Mouse (Mus musculus) liver, embryonic 16.5 days (tissue): ENCODE data around the gene 1700042G07Rik. TPM values are rescaled to one million over a fixed set of nuclear protein-coding genes. Genes with fewer than 3 reads are reported as not detected.

Source experiments
- ATAC-seq: fragments of 200-750 bp; cut with Nextera tagmentation; 2 replicates; pipeline ENCODE4 v1.8.0; 2017; ENCODE audit warnings: low read depth, mild to moderate bottlenecking, moderate number of reproducible peaks, moderate library complexity
- H3K27ac ChIP-seq: fragments of 300-500 bp; sonication (generic); 2 replicates; pipeline ENCODE4 v1.5.1; 2014; ENCODE audit warnings: mild to moderate bottlenecking, low read length
- H3K27me3 ChIP-seq: fragments of 300-500 bp; sonication (generic); 2 replicates; pipeline ENCODE4 v1.6.1; 2014; ENCODE audit warnings: low read depth, low read length, mixed read lengths; ENCODE audit not compliant: control insufficient read depth, insufficient read depth
- H3K36me3 ChIP-seq: fragments of 300-500 bp; sonication (generic); 2 replicates; pipeline ENCODE4 v1.6.1; 2014; ENCODE audit warnings: mild to moderate bottlenecking; ENCODE audit not compliant: control insufficient read depth, insufficient read depth
- H3K4me1 ChIP-seq: fragments of 300-500 bp; sonication (generic); 2 replicates; pipeline ENCODE4 v1.6.1; 2014; ENCODE audit warnings: low read depth, low read length, mixed read lengths; ENCODE audit not compliant: control insufficient read depth
- H3K4me2 ChIP-seq: fragments of 300-500 bp; sonication (generic); 2 replicates; pipeline ENCODE4 v1.6.1; 2014; ENCODE audit warnings: low read depth, low read length, mixed read lengths
- H3K4me3 ChIP-seq: fragments of 300-500 bp; sonication (generic); 2 replicates; pipeline ENCODE4 v1.5.1; 2014; ENCODE audit warnings: low read depth, mild to moderate bottlenecking, low read length
- H3K9ac ChIP-seq: fragments of 300-500 bp; sonication (generic); 2 replicates; pipeline ENCODE4 v1.6.1; 2014; ENCODE audit warnings: low read depth, low read length
- H3K9me3 ChIP-seq: fragments of 300-500 bp; sonication (generic); replicated peaks from 2 replicates; pipeline ENCODE4 v1.6.1; 2016; ENCODE audit warnings: low read length; ENCODE audit not compliant: control insufficient read depth
- WGBS: fragments of 180-500 bp; shearing (Covaris S2); extraction: QIAGEN DNeasy Blood & Tissue Kit; methylation state at CpG from one replicate; pipeline ENCODE4 v1.1.7; 2014; ENCODE audit not compliant: insufficient replicate concordance; 5-methylcytosine and 5-hydroxymethylcytosine counted together
- polyA plus RNA-seq: library from polyadenylated mRNA; unstranded; fragments of >200 nt; fragmentation: Nextera tagmentation; extraction: Ambion mirVana; gene quantifications from 2 replicates; pipeline ENCODE4 v1.2.1, GENCODE M21; 2015

The 1700042G07Rik gene
- polyA plus RNA-seq, result not detected in 2 replicates

DNA sequence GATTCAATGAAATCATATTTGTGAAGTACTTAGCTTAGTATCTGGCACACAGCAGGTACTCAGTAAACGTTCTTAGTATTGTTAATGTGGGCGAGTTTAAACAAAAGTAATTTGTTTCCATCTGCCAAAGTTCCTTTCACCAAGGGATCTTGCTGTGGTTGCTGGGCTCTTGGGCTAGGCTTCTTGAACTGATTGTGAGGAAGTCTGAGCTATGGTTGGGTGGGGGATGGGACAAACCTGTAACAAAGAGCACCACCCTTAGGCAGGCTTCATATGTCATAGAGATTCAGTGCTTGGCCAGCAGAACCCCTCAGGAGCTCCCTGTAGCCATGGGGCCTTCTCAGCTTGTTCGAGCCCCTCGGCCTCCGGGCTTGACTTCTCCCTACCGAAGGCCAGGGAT lies at the start of gene 1700042G07Rik, which contains the start of gene Gm49337:
Gene 1700042G07Rik, plus strand, starts transcription at position 301 of the 400 bp plus-strand sequence.
Gene Gm49337, plus strand, starts transcription at position 313 of the 400 bp plus-strand sequence.
- no peak for ATAC-seq
- H3K4me1 ChIP-seq, result peaks cover 22% of the 10 kb centered on the region
- H3K4me3 ChIP-seq, result no peak within 1 kb of the TSS
- no peak within 1 kb of the TSS for H3K27ac ChIP-seq
- no peak within 1 kb of the TSS for H3K9ac ChIP-seq
- no peaks in the 10 kb centered on the region for H3K9me3 ChIP-seq
- no peak within 1 kb of the TSS for H3K4me2 ChIP-seq
- 73% methylated on average over 6 of the region's 6 CpGs for WGBS
- H3K27me3 ChIP-seq, result peaks cover 6% of the 10 kb centered on the region
- no peaks in the 10 kb centered on the region for H3K36me3 ChIP-seq

DNA sequence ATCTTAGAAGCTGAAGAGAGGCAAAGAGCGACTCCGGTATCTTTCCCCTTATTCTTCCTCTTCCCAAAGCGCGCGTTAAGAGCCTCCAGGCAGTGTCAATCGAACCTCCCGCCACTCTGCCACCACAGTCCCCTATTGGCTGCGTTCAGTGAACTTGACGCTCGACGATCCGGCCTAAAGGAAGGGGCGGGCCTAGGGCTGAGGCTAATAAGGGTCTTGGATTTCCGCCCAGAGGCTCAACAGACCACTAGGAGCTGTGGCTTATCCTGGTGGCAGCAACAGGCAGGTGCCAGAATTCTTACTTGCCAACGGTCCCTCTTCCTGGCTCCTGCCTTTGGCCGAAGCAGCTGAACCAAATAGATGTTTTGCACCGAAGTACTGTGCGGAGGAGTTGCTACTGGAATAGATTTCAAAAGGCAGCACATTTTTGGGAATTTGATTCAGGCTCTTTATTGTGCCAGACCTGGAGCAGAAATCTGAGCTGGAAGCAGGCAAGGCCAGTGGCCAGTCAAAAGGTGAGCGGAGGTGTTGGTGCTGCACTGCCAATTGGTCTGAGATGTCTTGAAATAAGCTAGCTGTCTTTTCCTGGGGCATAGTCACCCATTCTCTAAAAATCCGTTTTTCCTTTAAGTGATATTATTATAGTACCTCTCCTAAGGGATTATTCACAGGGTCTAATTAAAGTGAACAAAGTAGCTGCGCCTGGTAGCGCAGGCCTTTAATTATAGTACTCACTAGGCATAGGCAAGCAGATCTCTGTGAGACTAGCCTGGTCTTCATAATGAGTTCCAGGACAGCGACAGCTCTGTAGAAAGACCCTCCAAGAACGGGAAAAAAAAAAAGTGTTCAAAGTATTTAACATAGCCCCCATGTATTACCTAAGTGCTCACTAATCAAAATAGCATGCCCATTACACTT lies 49.3 kb upstream of the 1700042G07Rik start, which contains the start of the genes Rad54l and Pomgnt1:
Gene Rad54l, minus strand, starts transcription at position 89 of the 918 bp plus-strand sequence.
Gene Pomgnt1, plus strand, starts transcription at position 239 of the 918 bp plus-strand sequence.
- Histone ChIP-seq H3K9ac (peak within 1 kb of the TSS; percentile 70), H3K27ac (peak within 1 kb of the TSS; percentile 75), H3K4me1 (peaks cover 28% of the 10 kb centered on the region), H3K4me3 (peak within 1 kb of the TSS; percentile 78), H3K4me2 (peak within 1 kb of the TSS; percentile 68), H3K9me3 (no peaks in the 10 kb centered on the region), H3K27me3 (no peaks in the 10 kb centered on the region), H3K36me3 (no peaks in the 10 kb centered on the region)
- peak; percentile 99 for ATAC-seq
- 5% methylated on average over 24 of the region's 24 CpGs for WGBS

DNA sequence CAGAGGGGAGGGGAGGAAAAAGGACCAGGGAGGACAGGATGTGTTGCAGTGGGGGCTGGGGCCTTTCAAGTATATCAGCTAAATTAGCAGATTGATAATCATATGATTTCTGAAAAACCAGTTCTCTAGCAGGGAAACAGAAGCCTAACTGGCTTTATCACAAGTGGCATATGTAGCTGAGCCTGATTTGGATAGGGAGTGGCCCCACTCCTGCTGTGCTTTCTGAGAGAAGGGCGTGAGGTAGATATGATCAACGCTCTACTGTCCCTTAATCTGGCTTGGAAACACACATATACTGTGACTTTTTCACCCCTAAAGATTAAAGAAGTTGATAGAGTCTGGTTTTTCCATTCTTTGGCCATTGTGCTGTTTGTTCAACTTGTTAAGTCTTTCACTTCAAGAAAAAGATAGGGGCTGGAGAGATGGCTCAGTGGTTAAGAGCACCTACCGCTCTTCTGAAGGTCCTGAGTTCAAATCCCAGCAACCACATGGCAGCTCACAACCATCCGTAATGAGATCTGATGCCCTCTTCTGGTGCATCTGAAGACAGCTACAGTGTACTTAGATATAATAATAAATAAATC lies 47.3 kb upstream of the 1700042G07Rik start:
- Histone ChIP-seq H3K4me3 (no peak overlapping the region), H3K9ac (no peak overlapping the region), H3K36me3 (no peaks in the 10 kb centered on the region), H3K9me3 (no peaks in the 10 kb centered on the region), H3K27ac (no peak overlapping the region), H3K4me2 (no peak overlapping the region), H3K27me3 (no peaks in the 10 kb centered on the region), H3K4me1 (peaks cover 28% of the 10 kb centered on the region)
- ATAC-seq, result 0 out of 2 replicates have a peak, but pooled peaks have one; percentile 23
- 47% methylated on average over 4 of the region's 4 CpGs for WGBS

DNA sequence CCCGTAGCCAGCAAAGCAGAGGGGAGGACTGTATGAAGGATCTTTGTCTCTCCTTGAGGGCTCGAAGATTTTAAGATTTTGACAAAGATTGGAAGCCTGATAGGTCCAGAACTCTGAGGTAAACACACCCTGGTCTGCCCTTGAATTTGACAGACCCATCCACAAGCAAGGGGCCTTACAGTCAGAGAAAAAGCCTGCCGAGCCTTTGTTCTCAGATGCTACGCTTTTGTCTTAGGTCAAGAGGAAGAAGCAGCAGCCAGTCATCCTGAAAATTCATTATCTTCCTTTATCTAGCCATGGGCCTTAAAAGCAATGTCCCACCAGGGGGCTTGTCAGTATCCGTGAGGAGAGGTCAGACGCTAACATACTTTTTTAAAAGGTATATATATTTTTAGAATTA lies 45.2 kb upstream of the 1700042G07Rik start:
- no peak for ATAC-seq
- no peak overlapping the region for H3K4me3 ChIP-seq
- no peaks in the 10 kb centered on the region for H3K36me3 ChIP-seq
- WGBS, result 78% methylated on average over 6 of the region's 6 CpGs
- no peak overlapping the region for H3K9ac ChIP-seq
- no peak overlapping the region for H3K4me2 ChIP-seq
- H3K9me3 ChIP-seq, result no peaks in the 10 kb centered on the region
- no peak overlapping the region for H3K27ac ChIP-seq
- no peaks in the 10 kb centered on the region for H3K27me3 ChIP-seq
- peaks cover 15% of the 10 kb centered on the region for H3K4me1 ChIP-seq

DNA sequence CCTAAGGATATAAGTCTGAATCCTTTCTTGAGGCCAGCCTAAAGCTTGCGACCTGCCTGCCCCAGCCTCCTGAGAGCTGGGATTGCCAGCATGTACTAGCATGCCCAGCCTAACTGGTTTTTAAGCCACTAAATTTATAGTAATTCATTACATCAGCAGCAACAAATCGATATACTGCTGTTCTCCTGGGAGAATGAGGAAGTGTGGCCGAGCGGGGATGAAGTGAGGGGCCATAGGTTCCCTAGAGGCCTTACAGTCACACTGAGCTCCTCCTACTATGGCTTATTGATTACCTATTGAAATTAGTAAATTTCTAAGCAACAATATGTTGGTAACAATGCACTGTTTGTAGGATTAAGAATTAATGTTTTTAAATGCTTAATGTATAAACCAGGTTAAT lies 40.0 kb upstream of the 1700042G07Rik start:
- no peak overlapping the region for H3K9ac ChIP-seq
- no peaks in the 10 kb centered on the region for H3K27me3 ChIP-seq
- H3K36me3 ChIP-seq, result no peaks in the 10 kb centered on the region
- H3K4me1 ChIP-seq, result no peaks in the 10 kb centered on the region; the same call in 1 of the 2 replicates
- 42% methylated on average over 4 of the region's 4 CpGs for WGBS
- H3K27ac ChIP-seq, result no peak overlapping the region
- H3K4me3 ChIP-seq, result no peak overlapping the region
- no peak for ATAC-seq
- no peaks in the 10 kb centered on the region for H3K9me3 ChIP-seq
- H3K4me2 ChIP-seq, result no peak overlapping the region

DNA sequence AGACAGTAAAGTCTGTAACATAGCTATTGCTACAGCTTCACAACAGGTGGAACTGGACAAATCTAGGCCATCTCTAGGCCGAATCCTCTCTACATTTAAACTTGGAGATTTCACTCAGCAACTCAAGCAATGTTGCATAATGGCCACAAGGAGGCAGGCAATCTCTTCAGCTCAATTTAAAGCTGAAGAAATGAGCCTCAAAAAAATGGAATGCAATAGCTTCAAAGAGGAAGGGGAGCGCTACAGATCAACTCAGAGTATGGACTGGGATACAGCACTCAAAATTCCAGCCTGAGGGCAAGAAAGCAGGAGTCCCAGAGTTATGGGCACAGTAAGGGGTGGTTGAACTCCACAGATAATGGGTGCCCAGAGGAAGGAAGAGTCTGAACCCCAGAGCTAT lies 38.2 kb upstream of the 1700042G07Rik start:
- WGBS, result 32% methylated on average over 2 of the region's 2 CpGs

DNA sequence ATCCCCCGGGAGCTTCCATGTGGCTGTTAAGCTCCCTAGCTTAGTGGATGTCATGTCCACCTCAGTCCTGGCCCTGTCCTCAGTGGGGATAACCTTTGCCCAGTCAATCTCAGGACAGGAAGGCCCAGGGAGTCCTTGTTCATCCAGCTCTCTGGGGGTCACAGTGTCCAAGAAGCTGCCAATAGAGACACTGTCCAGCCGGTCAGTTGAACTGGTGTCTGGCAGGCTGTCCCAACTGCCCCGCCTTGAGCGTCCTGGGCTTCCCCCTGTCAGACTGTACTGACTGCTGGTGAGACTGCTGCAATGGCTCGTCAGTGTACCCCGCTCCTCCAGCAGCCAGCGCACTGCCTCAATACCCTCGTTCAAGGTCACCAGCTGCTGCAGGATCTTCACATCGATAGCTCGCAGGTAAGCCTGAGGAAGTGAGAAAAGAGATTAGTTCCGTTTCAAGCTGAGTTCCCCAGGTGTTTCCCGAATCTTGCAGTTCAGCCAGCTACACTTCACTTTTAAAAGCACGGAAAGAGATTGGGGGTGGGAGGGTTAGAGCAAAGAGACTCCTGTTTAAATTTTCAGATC lies 35.7 kb upstream of the 1700042G07Rik start:
- Histone ChIP-seq H3K4me1 (no peaks in the 10 kb centered on the region; the same call in 1 of the 2 replicates), H3K27ac (no peak overlapping the region), H3K4me2 (no peak overlapping the region), H3K36me3 (no peaks in the 10 kb centered on the region), H3K9me3 (no peaks in the 10 kb centered on the region), H3K27me3 (peaks cover 5% of the 10 kb centered on the region), H3K4me3 (no peak overlapping the region), H3K9ac (no peak overlapping the region)
- WGBS, result 53% methylated on average over 13 of the region's 13 CpGs
- no peak for ATAC-seq

More for the DNA sequence above, 38.2 kb upstream of the 1700042G07Rik start:
- Histone ChIP-seq H3K27ac (no peak overlapping the region), H3K36me3 (no peaks in the 10 kb centered on the region), H3K9me3 (no peaks in the 10 kb centered on the region), H3K4me3 (no peak overlapping the region), H3K4me2 (no peak overlapping the region), H3K27me3 (no peaks in the 10 kb centered on the region), H3K4me1 (no peaks in the 10 kb centered on the region; the same call in 1 of the 2 replicates), H3K9ac (no peak overlapping the region)
- ATAC-seq, result no peak

DNA sequence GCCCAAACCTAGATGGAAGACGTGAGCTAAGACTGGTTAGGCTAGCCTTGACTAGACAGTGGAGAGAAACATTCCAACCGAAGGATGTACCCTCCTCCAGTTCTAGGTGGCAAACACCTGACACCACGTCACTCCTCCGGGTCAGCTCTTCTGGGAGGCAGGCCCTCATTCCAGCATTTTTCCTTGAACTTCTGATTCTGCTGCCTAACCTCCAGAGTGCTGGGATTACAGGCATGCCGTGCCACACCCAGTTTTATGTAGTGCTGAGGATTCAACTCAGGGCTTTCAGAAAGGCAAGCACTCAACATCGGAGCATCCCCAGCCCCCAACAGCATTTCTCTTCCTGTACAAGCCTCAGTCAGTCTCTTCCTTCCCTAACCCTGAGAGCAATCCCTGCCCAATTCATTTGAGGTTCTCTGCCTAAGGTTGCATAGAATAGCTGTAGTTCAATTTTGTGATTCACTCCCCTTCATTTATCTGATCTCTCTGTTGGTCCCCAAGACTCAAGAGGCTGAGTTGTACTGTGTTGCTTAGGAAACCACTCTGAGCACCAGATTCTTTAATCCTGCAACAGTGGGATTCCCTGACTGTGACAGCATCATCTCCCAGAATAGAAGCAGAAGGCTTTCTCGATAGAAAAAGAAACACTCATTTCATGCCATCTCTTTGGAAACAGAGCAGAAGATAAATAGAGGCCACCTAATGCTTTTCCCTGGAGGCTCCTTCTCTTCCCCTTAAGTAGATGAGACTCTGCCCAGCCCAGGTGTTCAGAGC lies 32.2 kb upstream of the 1700042G07Rik start:
- H3K36me3 ChIP-seq, result no peaks in the 10 kb centered on the region
- H3K27ac ChIP-seq, result no peak overlapping the region
- H3K4me2 ChIP-seq, result no peak overlapping the region
- H3K9ac ChIP-seq, result no peak overlapping the region
- no peak overlapping the region for H3K4me3 ChIP-seq
- no peaks in the 10 kb centered on the region for H3K9me3 ChIP-seq
- no peak for ATAC-seq
- peaks cover 32% of the 10 kb centered on the region for H3K27me3 ChIP-seq
- 61% methylated on average over 7 of the region's 7 CpGs for WGBS
- H3K4me1 ChIP-seq, result peaks cover 3% of the 10 kb centered on the region; the same call in 1 of the 2 replicates
